Mouse (Mus musculus) neural tube, embryonic 11.5 days (tissue): ENCODE measurements around the gene Gm11111. TPM values are rescaled to one million over a fixed set of nuclear protein-coding genes. Genes with fewer than 3 reads are reported as not detected.
A peak's percentile ranks its signal among the peaks of the same experiment; 100 is the strongest.

Experiments
- ATAC-seq: fragments of 200-750 bp; cut with Nextera tagmentation; 2 replicates; pipeline ENCODE4 v1.8.0; 2017; ENCODE audit warnings: moderate number of reproducible peaks, mild to moderate bottlenecking, moderate TSS enrichment, moderate library complexity; ENCODE audit not compliant: insufficient read depth, low FRiP score, low TSS enrichment
- DNase-seq: peaks from one replicate; pipeline ENCODE4 v3.0.0-alpha.2; 2015; ENCODE audit warnings: low spot score
- H3K27ac ChIP-seq: fragments of 300-500 bp; sonication (generic); 2 replicates; pipeline ENCODE4 v1.5.1; 2014; ENCODE audit warnings: low read depth, mild to moderate bottlenecking, low read length
- H3K27me3 ChIP-seq: fragments of 300-500 bp; sonication (generic); 2 replicates; pipeline ENCODE4 v1.6.1; 2014; ENCODE audit warnings: mild to moderate bottlenecking, low read length, mixed read lengths; ENCODE audit not compliant: control insufficient read depth, insufficient read depth
- H3K36me3 ChIP-seq: fragments of 300-500 bp; sonication (generic); 2 replicates; pipeline ENCODE4 v1.6.1; 2014; ENCODE audit warnings: mild to moderate bottlenecking, low read length, moderate library complexity, mixed read lengths; ENCODE audit not compliant: control insufficient read depth, insufficient read depth
- H3K4me1 ChIP-seq: fragments of 300-500 bp; sonication (generic); 2 replicates; pipeline ENCODE4 v1.6.1; 2014; ENCODE audit warnings: low read length, mixed read lengths; ENCODE audit not compliant: control insufficient read depth, insufficient read depth
- H3K4me2 ChIP-seq: fragments of 300-500 bp; sonication (generic); 2 replicates; pipeline ENCODE4 v1.6.1; 2014; ENCODE audit warnings: low read depth, mild to moderate bottlenecking, moderate library complexity
- H3K4me3 ChIP-seq: fragments of 300-500 bp; sonication (generic); 2 replicates; pipeline ENCODE4 v1.5.1; 2014; ENCODE audit warnings: low read depth, low read length
- H3K9ac ChIP-seq: fragments of 300-500 bp; sonication (generic); 2 replicates; pipeline ENCODE4 v1.6.1; 2014; ENCODE audit warnings: mild to moderate bottlenecking, low read length
- H3K9me3 ChIP-seq: fragments of 300-500 bp; sonication (generic); 2 replicates; pipeline ENCODE4 v1.6.1; 2016; ENCODE audit warnings: low read length; ENCODE audit not compliant: control insufficient read depth
- WGBS: fragments of 180-500 bp; shearing (Covaris S2); extraction: QIAGEN DNeasy Blood & Tissue Kit; methylation state at CpG from one replicate; pipeline ENCODE4 v1.1.7; 2014; 5-methylcytosine and 5-hydroxymethylcytosine counted together
- polyA plus RNA-seq: library from polyadenylated mRNA; unstranded; fragments of >200 nt; fragmentation: Nextera tagmentation; extraction: Ambion mirVana; gene quantifications from 2 replicates; pipeline ENCODE4 v1.2.1, GENCODE M21; 2014

The Gm11111 gene
- not detected in 2 replicates for polyA plus RNA-seq

DNA sequence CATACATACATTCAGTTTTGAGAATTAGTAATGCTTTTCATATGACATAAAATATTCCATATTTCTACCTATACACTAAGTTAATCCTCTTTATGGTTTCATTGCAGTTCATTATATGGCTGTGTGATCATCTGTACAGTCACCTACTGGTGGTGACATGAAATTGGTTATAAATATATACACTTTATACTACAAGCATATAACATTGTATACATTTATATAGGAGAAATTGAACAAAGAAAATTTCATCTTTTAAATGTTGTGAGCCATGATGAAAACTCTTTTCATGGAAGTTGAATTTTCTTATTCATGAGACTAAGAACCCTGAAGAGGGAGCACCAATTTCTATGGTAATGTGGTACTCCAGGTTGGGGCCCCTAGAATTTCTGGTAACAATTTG, at the start of gene Gm11111:
TSS of gene Gm11111 (plus strand) at position 301 of the 400 bp plus-strand sequence.
- Histone ChIP-seq H3K4me1 (no peaks in the 10 kb centered on the region), H3K27ac (no peak within 1 kb of the TSS), H3K9me3 (no peaks in the 10 kb centered on the region), H3K4me3 (no peak within 1 kb of the TSS), H3K4me2 (no peak within 1 kb of the TSS), H3K9ac (no peak within 1 kb of the TSS), H3K27me3 (no peaks in the 10 kb centered on the region), H3K36me3 (no peaks in the 10 kb centered on the region)
- ATAC-seq (no peak), DNase-seq (no peak)

DNA sequence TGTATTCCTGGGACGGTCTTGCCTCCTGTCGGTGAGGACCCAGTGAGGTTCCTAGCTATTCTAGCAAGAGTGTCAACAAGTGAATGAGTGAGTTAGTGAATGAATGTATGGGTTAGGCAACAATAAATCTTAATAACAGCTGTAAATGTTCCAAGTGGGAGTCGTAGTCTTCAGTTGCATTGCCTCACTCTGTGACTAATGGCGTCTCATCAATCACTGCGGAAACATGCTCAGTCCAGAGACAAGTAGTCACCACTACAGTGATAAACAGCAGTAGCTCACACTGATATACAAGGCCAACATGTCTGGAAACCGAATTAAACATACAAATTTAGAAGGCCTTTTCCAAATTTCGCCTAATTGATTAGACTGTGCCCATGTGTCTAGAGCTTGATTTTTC, 36.3 kb upstream of the Gm11111 start:
- H3K9me3 ChIP-seq = no peaks in the 10 kb centered on the region
- no peak overlapping the region for H3K9ac ChIP-seq
- no peaks in the 10 kb centered on the region for H3K36me3 ChIP-seq
- no peak overlapping the region for H3K4me2 ChIP-seq
- 49% methylated on average over 7 of the region's 7 CpGs for WGBS
- no peak overlapping the region for H3K27ac ChIP-seq
- no peaks in the 10 kb centered on the region for H3K27me3 ChIP-seq
- ATAC-seq = peak; percentile 78
- DNase-seq = no peak
- H3K4me1 ChIP-seq = no peaks in the 10 kb centered on the region
- H3K4me3 ChIP-seq = no peak overlapping the region

DNA sequence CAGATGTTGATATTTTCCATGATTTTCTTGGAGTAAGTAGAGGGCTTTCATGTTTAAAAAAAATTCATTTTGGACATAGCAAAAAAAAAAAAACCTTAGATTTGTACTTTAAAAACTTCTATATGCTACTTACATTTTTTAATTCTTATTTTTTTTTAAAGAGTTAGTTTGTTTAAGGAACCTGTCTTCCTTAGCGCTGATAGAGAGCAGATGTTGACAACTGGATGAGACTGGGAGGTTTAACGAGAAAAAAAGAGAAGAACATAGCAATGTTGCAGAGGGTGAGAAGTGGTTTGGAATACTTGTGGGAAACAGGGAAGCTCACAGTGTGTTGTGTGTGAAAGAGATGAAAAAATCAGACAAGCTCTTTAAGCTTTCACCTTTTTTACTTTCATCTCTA, 32.4 kb upstream of the Gm11111 start:
- Histone ChIP-seq H3K9ac (no peak overlapping the region), H3K4me1 (no peaks in the 10 kb centered on the region), H3K9me3 (no peaks in the 10 kb centered on the region), H3K4me3 (no peak overlapping the region), H3K4me2 (no peak overlapping the region), H3K36me3 (no peaks in the 10 kb centered on the region), H3K27ac (no peak overlapping the region), H3K27me3 (no peaks in the 10 kb centered on the region)
- ATAC-seq (no peak), DNase-seq (no peak)
- WGBS = 67% methylated on average over 2 of the region's 2 CpGs

DNA sequence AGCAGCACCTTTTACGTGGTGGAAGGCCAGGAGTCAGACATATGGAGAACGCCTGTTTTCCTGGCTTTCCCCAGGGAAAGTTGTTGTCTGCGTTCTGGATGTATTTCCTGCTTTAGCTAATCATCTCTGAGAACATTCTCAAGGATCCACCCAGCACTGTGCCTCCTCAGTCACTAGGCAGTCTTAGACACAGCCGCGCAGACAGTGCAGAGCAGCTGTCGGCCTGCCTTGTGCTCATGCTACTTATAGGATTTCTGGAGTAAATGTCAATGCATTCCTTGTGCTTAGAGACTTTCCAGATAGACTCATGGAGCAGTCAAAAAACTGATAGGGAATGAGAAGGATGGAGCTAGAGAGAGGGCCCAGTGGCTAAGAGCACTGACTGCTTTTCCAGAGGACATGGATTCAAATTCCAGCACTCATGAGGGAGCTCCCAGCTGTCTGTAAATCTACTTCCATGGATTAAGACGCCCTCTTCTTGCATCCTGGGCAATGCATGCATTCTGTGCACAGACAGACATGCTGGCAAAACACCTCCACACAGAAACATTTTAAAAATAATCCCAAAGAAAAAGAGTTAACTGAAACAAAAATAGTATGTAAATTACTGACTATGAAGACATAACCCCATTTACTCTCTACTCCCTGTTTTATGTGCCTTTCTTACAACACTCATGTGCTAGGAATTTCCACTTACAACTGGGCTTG, 30.1 kb upstream of the Gm11111 start:
- Histone ChIP-seq H3K27me3 (no peaks in the 10 kb centered on the region), H3K36me3 (no peaks in the 10 kb centered on the region), H3K4me2 (no peak overlapping the region), H3K27ac (no peak overlapping the region), H3K9me3 (no peaks in the 10 kb centered on the region), H3K9ac (no peak overlapping the region), H3K4me1 (no peaks in the 10 kb centered on the region), H3K4me3 (no peak overlapping the region)
- DNase-seq (no peak), ATAC-seq (no peak)
- WGBS = 88% methylated on average over 7 of the region's 7 CpGs

DNA sequence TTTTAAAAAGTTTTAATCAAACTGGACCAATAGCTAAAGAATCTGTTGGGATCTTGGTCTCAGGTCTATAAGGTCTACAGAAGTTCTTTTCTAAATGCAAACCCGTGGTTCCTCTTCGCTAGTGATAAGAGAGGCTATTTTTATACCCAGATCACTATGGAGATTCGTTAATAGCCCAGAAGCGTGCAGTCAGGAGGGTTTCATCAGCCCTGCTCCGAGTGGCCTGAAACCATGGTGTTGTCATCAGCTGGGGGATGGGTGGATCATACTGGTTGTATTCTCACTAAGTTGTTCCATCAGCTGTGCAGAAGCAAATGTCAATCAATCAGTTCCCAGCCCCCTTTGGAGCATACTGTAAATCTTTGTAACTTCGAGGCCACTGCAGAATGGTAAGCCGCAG, 29.4 kb upstream of the Gm11111 start:
- ATAC-seq (no peak), DNase-seq (no peak)
- H3K36me3 ChIP-seq = no peaks in the 10 kb centered on the region
- no peaks in the 10 kb centered on the region for H3K4me1 ChIP-seq
- no peak overlapping the region for H3K27ac ChIP-seq
- no peak overlapping the region for H3K4me3 ChIP-seq
- 86% methylated on average over 7 of the region's 7 CpGs for WGBS
- no peaks in the 10 kb centered on the region for H3K27me3 ChIP-seq
- no peak overlapping the region for H3K4me2 ChIP-seq
- H3K9me3 ChIP-seq = no peaks in the 10 kb centered on the region
- no peak overlapping the region for H3K9ac ChIP-seq

DNA sequence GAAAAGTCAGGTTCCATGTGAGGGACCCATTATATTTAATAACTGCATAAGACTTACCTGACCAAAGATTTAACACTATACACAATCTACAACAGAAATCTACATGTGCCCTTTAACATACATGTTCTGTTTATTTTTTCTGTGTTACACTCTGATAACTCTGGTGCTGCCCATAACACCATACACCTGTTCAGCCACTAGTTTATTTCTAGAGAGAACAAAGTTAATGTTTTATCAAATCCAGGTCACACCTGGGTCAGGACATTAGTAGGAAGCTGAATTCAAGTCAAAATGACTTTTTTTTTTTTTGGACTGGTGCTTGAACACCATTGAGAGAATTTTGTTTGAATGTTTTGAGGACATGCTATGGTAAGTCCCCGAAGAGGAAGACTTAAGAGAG, 28.7 kb upstream of the Gm11111 start:
- Histone ChIP-seq H3K36me3 (no peaks in the 10 kb centered on the region), H3K4me1 (no peaks in the 10 kb centered on the region), H3K27me3 (no peaks in the 10 kb centered on the region), H3K4me3 (no peak overlapping the region), H3K4me2 (no peak overlapping the region), H3K27ac (no peak overlapping the region), H3K9ac (no peak overlapping the region), H3K9me3 (no peaks in the 10 kb centered on the region)
- ATAC-seq (no peak), DNase-seq (no peak)
- 95% methylated on average over 1 of the region's 1 CpGs for WGBS

DNA sequence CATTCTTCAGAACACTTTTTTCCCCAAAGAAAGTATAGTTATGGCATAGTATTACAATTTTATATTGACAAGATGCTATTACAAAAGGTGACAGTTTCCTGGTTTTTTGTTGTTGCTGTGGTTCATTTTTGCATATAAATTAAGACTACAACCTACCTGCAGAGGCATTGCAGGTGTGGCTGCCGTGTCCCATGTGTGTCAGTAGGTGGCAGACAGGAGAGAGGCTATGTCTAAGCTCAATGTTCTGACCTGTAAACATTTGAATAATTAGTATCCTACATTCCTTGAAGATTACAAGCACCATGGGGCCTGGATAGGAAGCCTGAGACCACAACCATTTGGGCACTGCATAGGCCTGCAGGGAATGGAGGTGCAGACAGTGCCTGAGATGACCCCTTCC, 11.2 kb upstream of the Gm11111 start:
- H3K9ac ChIP-seq = no peak overlapping the region
- 83% methylated on average over 1 of the region's 1 CpGs for WGBS
- ATAC-seq = no peak
- no peak for DNase-seq
- no peaks in the 10 kb centered on the region for H3K36me3 ChIP-seq
- no peak overlapping the region for H3K4me2 ChIP-seq
- no peaks in the 10 kb centered on the region for H3K4me1 ChIP-seq
- H3K9me3 ChIP-seq = no peaks in the 10 kb centered on the region
- no peak overlapping the region for H3K4me3 ChIP-seq
- no peaks in the 10 kb centered on the region for H3K27me3 ChIP-seq
- H3K27ac ChIP-seq = no peak overlapping the region

DNA sequence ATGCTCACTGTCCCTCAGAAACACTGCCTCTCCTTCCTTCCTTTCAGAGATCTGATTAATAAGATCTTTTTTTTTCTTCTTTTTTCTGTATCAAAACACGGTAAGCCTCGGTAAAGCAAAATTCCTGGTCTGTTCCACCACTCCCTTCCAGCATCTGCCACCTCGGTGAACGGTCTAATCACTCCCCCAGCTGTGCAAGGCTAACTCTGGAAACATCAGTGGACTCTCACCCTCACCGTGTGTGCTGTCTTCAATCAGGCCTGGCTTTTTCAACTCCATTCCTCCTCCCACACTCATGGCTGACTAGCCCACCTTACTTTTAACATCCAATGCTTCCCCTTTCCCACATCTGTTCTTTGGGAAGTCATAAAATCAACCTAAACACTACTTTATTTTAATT, 2.2 kb upstream of the Gm11111 start:
- DNase-seq = no peak
- H3K4me2 ChIP-seq = no peak overlapping the region
- 52% methylated on average over 5 of the region's 5 CpGs for WGBS
- ATAC-seq = no peak
- no peak overlapping the region for H3K4me3 ChIP-seq
- H3K27ac ChIP-seq = no peak overlapping the region
- no peak overlapping the region for H3K9ac ChIP-seq
- H3K9me3 ChIP-seq = no peaks in the 10 kb centered on the region
- no peaks in the 10 kb centered on the region for H3K4me1 ChIP-seq
- no peaks in the 10 kb centered on the region for H3K36me3 ChIP-seq
- H3K27me3 ChIP-seq = no peaks in the 10 kb centered on the region

DNA sequence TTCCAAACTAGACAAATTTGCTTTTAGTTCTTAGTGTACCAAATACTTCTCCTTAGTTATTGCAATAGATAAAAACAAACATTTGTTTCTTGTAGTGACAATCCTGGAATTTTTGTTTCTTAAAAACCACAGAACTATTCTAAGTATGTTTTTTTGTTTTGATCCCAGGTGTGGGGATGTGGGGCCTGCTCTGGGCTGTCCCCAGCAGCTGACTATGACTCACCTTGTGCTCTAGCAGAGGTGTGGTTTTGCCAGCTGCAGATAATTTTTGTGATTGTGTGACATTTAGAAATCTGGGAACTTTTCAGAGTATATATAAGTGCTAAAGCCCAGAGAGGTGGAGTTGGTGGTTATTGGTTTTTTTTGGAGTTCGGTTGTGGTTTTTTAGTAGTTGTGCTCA, 1.6 kb upstream of the Gm11111 start:
- H3K4me2 ChIP-seq = no peak overlapping the region

More for the DNA sequence above, 1.6 kb upstream of the Gm11111 start:
- Histone ChIP-seq H3K9me3 (no peaks in the 10 kb centered on the region), H3K27ac (no peak overlapping the region), H3K9ac (no peak overlapping the region), H3K4me1 (no peaks in the 10 kb centered on the region), H3K36me3 (no peaks in the 10 kb centered on the region), H3K27me3 (no peaks in the 10 kb centered on the region), H3K4me3 (no peak overlapping the region)
- DNase-seq (no peak), ATAC-seq (no peak)
- WGBS = 89% methylated on average over 1 of the region's 1 CpGs
